Mouse (Mus musculus) midbrain, embryonic 15.5 days (tissue): ENCODE data around the gene Gtdc1. TPM values are rescaled to one million over a fixed set of nuclear protein-coding genes. Genes with fewer than 3 reads are reported as not detected.

ENCODE experiments used
- ATAC-seq: fragments of 200-750 bp; cut with Nextera tagmentation; replicated peaks from 2 replicates; pipeline ENCODE4 v1.8.0; 2017; ENCODE audit warnings: moderate TSS enrichment
- H3K27ac ChIP-seq: fragments of 300-500 bp; sonication (generic); 2 replicates; pipeline ENCODE4 v1.5.1; 2015; ENCODE audit warnings: mild to moderate bottlenecking, inconsistent platforms
- H3K27me3 ChIP-seq: fragments of 300-500 bp; sonication (generic); replicated peaks from 2 replicates; pipeline ENCODE4 v1.6.1; 2015; ENCODE audit warnings: inconsistent platforms
- H3K36me3 ChIP-seq: fragments of 300-500 bp; sonication (generic); replicated peaks from 2 replicates; pipeline ENCODE4 v1.6.1; 2015; ENCODE audit warnings: inconsistent platforms
- H3K4me1 ChIP-seq: fragments of 300-500 bp; sonication (generic); 2 replicates; pipeline ENCODE4 v1.6.1; 2015; ENCODE audit warnings: inconsistent platforms
- H3K4me2 ChIP-seq: fragments of 300-500 bp; sonication (generic); 2 replicates; pipeline ENCODE4 v1.6.1; 2015; ENCODE audit warnings: inconsistent platforms, mild to moderate bottlenecking, moderate library complexity
- H3K4me3 ChIP-seq: fragments of 300-500 bp; sonication (generic); 2 replicates; pipeline ENCODE4 v1.5.1; 2015; ENCODE audit warnings: mild to moderate bottlenecking, inconsistent platforms
- H3K9ac ChIP-seq: fragments of 300-500 bp; sonication (generic); 2 replicates; pipeline ENCODE4 v1.6.1; 2015; ENCODE audit warnings: mild to moderate bottlenecking, inconsistent platforms
- H3K9me3 ChIP-seq: fragments of 300-500 bp; sonication (generic); 2 replicates; pipeline ENCODE4 v1.6.1; 2016; ENCODE audit warnings: inconsistent platforms
- WGBS: fragments of 180-500 bp; shearing (Covaris S2); methylation state at CpG from one replicate; pipeline ENCODE4 v1.1.7; 2015; ENCODE audit warnings: mixed read lengths; 5-methylcytosine and 5-hydroxymethylcytosine counted together
- polyA plus RNA-seq: library from polyadenylated mRNA; unstranded; fragments of >200 nt; fragmentation: Nextera tagmentation; extraction: Ambion mirVana; gene quantifications from 2 replicates; pipeline ENCODE4 v1.2.1, GENCODE M21; 2015

Gtdc1 gene
- polyA plus RNA-seq, 1 experiment from 2014 or later = 16.8 TPM

- no peak overlapping the region for H3K27ac ChIP-seq
- H3K9ac ChIP-seq = no peak overlapping the region
- ATAC-seq = no peak
- WGBS = 86% methylated on average over 3 of the region's 3 CpGs
- no peaks in the 10 kb centered on the region for H3K27me3 ChIP-seq
- H3K4me2 ChIP-seq = no peak overlapping the region
- H3K4me3 ChIP-seq = no peak overlapping the region
- H3K36me3 ChIP-seq = no peaks in the 10 kb centered on the region
- peaks cover under 1% of the 10 kb centered on the region; the same call in 1 of the 2 replicates for H3K4me1 ChIP-seq
- H3K9me3 ChIP-seq = no peaks in the 10 kb centered on the region
Observed at GRCm38 (mm10) chr2:44920471-44920870, 7.0 kb downstream of the Gtdc1 start.

- 78% methylated on average over 1 of the region's 1 CpGs for WGBS
- H3K27me3 ChIP-seq = no peaks in the 10 kb centered on the region
- no peaks in the 10 kb centered on the region for H3K36me3 ChIP-seq
- H3K9ac ChIP-seq = no peak overlapping the region
- H3K4me2 ChIP-seq = no peak overlapping the region
- no peak for ATAC-seq
- no peak overlapping the region for H3K27ac ChIP-seq
- H3K4me1 ChIP-seq = no peaks in the 10 kb centered on the region
- H3K9me3 ChIP-seq = no peaks in the 10 kb centered on the region
- no peak overlapping the region for H3K4me3 ChIP-seq
Observed at GRCm38 (mm10) chr2:44919326-44919725, 8.1 kb downstream of the Gtdc1 start.

- Histone ChIP-seq H3K27ac (no peak overlapping the region), H3K27me3 (no peaks in the 10 kb centered on the region), H3K4me2 (no peak overlapping the region), H3K4me3 (no peak overlapping the region), H3K9me3 (no peaks in the 10 kb centered on the region), H3K9ac (no peak overlapping the region), H3K4me1 (no peaks in the 10 kb centered on the region), H3K36me3 (no peaks in the 10 kb centered on the region)
- no peak for ATAC-seq
- WGBS = 99% methylated on average over 2 of the region's 2 CpGs
Observed at GRCm38 (mm10) chr2:44918737-44919136, 8.7 kb downstream of the Gtdc1 start.

- Histone ChIP-seq H3K9me3 (no peaks in the 10 kb centered on the region), H3K4me3 (no peak overlapping the region), H3K27ac (no peak overlapping the region), H3K9ac (no peak overlapping the region), H3K4me1 (no peaks in the 10 kb centered on the region), H3K4me2 (no peak overlapping the region), H3K27me3 (no peaks in the 10 kb centered on the region), H3K36me3 (no peaks in the 10 kb centered on the region)
- ATAC-seq = no peak
Observed at GRCm38 (mm10) chr2:44916286-44916685, 11.2 kb downstream of the Gtdc1 start.

GRCm38 (mm10) chr2:44897801-44898200, 29.7 kb downstream of the Gtdc1 start:
- Histone ChIP-seq H3K4me2 (no peak overlapping the region), H3K9ac (no peak overlapping the region), H3K9me3 (no peaks in the 10 kb centered on the region), H3K36me3 (no peaks in the 10 kb centered on the region), H3K27ac (no peak overlapping the region), H3K27me3 (no peaks in the 10 kb centered on the region), H3K4me3 (no peak overlapping the region), H3K4me1 (no peaks in the 10 kb centered on the region)
- ATAC-seq = no peak
- 95% methylated on average over 1 of the region's 1 CpGs for WGBS

- 45% methylated on average over 2 of the region's 2 CpGs for WGBS
- no peak overlapping the region for H3K27ac ChIP-seq
- H3K36me3 ChIP-seq = no peaks in the 10 kb centered on the region
- H3K27me3 ChIP-seq = no peaks in the 10 kb centered on the region
- H3K9me3 ChIP-seq = no peaks in the 10 kb centered on the region
- no peaks in the 10 kb centered on the region for H3K4me1 ChIP-seq
- H3K4me2 ChIP-seq = no peak overlapping the region
- ATAC-seq = no peak
- H3K4me3 ChIP-seq = no peak overlapping the region
- H3K9ac ChIP-seq = no peak overlapping the region
Observed at GRCm38 (mm10) chr2:44873718-44874117, 53.7 kb downstream of the Gtdc1 start.

- Histone ChIP-seq H3K4me3 (no peak overlapping the region), H3K36me3 (no peaks in the 10 kb centered on the region), H3K27ac (no peak overlapping the region), H3K4me2 (no peak overlapping the region), H3K4me1 (no peaks in the 10 kb centered on the region), H3K9me3 (no peaks in the 10 kb centered on the region), H3K9ac (no peak overlapping the region), H3K27me3 (no peaks in the 10 kb centered on the region)
- no peak for ATAC-seq
Observed at GRCm38 (mm10) chr2:44864726-44865125, 62.7 kb downstream of the Gtdc1 start.

GRCm38 (mm10) chr2:44854475-44854874, 73.0 kb downstream of the Gtdc1 start:
- no peaks in the 10 kb centered on the region for H3K4me1 ChIP-seq
- H3K27me3 ChIP-seq = no peaks in the 10 kb centered on the region
- H3K4me3 ChIP-seq = no peak overlapping the region
- H3K4me2 ChIP-seq = no peak overlapping the region
- no peak for ATAC-seq
- H3K9ac ChIP-seq = no peak overlapping the region
- H3K27ac ChIP-seq = no peak overlapping the region
- WGBS = 55% methylated on average over 2 of the region's 2 CpGs
- 0 out of 2 replicates have a peak, but pooled peaks cover 2% of the 10 kb centered on the region for H3K9me3 ChIP-seq
- no peaks in the 10 kb centered on the region for H3K36me3 ChIP-seq

GRCm38 (mm10) chr2:44849666-44850065, 77.8 kb downstream of the Gtdc1 start:
- Histone ChIP-seq H3K9ac (no peak overlapping the region), H3K9me3 (0 out of 2 replicates have a peak, but pooled peaks cover 2% of the 10 kb centered on the region)
- no peak for ATAC-seq

GRCm38 (mm10) chr2:44848156-44848555, 79.3 kb downstream of the Gtdc1 start:
- no peaks in the 10 kb centered on the region for H3K27me3 ChIP-seq

More at GRCm38 (mm10) chr2:44849666-44850065, 77.8 kb downstream of the Gtdc1 start:
- H3K4me2 ChIP-seq = no peak overlapping the region
- H3K27me3 ChIP-seq = no peaks in the 10 kb centered on the region
- H3K27ac ChIP-seq = no peak overlapping the region
- H3K4me1 ChIP-seq = no peaks in the 10 kb centered on the region
- no peaks in the 10 kb centered on the region for H3K36me3 ChIP-seq
- H3K4me3 ChIP-seq = no peak overlapping the region

GRCm38 (mm10) chr2:44845424-44845823, 82.0 kb downstream of the Gtdc1 start:
- Histone ChIP-seq H3K4me3 (no peak overlapping the region), H3K36me3 (no peaks in the 10 kb centered on the region), H3K4me2 (no peak overlapping the region), H3K9ac (no peak overlapping the region), H3K4me1 (no peaks in the 10 kb centered on the region), H3K27ac (no peak overlapping the region), H3K9me3 (no peaks in the 10 kb centered on the region), H3K27me3 (no peaks in the 10 kb centered on the region)
- no peak for ATAC-seq
- WGBS = 92% methylated on average over 4 of the region's 4 CpGs

More at GRCm38 (mm10) chr2:44848156-44848555, 79.3 kb downstream of the Gtdc1 start:
- WGBS = 79% methylated on average over 1 of the region's 1 CpGs
- no peak overlapping the region for H3K4me3 ChIP-seq
- H3K4me2 ChIP-seq = no peak overlapping the region
- no peaks in the 10 kb centered on the region for H3K36me3 ChIP-seq
- no peak for ATAC-seq
- H3K9ac ChIP-seq = no peak overlapping the region
- no peaks in the 10 kb centered on the region for H3K4me1 ChIP-seq
- H3K27ac ChIP-seq = no peak overlapping the region
- H3K9me3 ChIP-seq = 0 out of 2 replicates have a peak, but pooled peaks cover 2% of the 10 kb centered on the region

GRCm38 (mm10) chr2:44829753-44830152, 97.7 kb downstream of the Gtdc1 start:
- 81% methylated on average over 2 of the region's 2 CpGs for WGBS
- Histone ChIP-seq H3K27ac (no peak overlapping the region), H3K4me1 (no peaks in the 10 kb centered on the region), H3K9ac (no peak overlapping the region), H3K27me3 (no peaks in the 10 kb centered on the region), H3K36me3 (no peaks in the 10 kb centered on the region), H3K4me2 (no peak overlapping the region), H3K9me3 (no peaks in the 10 kb centered on the region), H3K4me3 (no peak overlapping the region)
- ATAC-seq = no peak

GRCm38 (mm10) chr2:44829346-44829745, 98.1 kb downstream of the Gtdc1 start:
- no peaks in the 10 kb centered on the region for H3K27me3 ChIP-seq
- no peak overlapping the region for H3K4me2 ChIP-seq
- no peak overlapping the region for H3K9ac ChIP-seq
- no peak for ATAC-seq
- H3K9me3 ChIP-seq = no peaks in the 10 kb centered on the region
- H3K27ac ChIP-seq = no peak overlapping the region
- no peak overlapping the region for H3K4me3 ChIP-seq
- no peaks in the 10 kb centered on the region for H3K4me1 ChIP-seq
- no peaks in the 10 kb centered on the region for H3K36me3 ChIP-seq
- WGBS = 73% methylated on average over 2 of the region's 2 CpGs
